Mouse (Mus musculus) urinary bladder, adult 18-20 months (tissue): Measurements from ENCODE around the gene Ccnd3.

Experiments
- DNase-seq, 2 experiments: peaks; one replicate each; pipeline ENCODE4 v3.0.0; 2022; ENCODE audit warnings: low spot score in 2 of 2, mixed read lengths in 2 of 2

Ccnd3 gene

GRCm38 (mm10) chr17:47504941-47505346 lies at the start of gene Ccnd3:
Gene Ccnd3 (plus strand): TSS chr17:47505051.
- peak; percentile 72 to 84 for DNase-seq

- no peak for DNase-seq
Observed at GRCm38 (mm10) chr17:47458310-47458709, 46.5 kb upstream of the Ccnd3 start.

- no peak for DNase-seq
Observed at GRCm38 (mm10) chr17:47458936-47459335, 45.9 kb upstream of the Ccnd3 start.

- DNase-seq, result no peak
Observed at GRCm38 (mm10) chr17:47459341-47459919, 45.4 kb upstream of the Ccnd3 start.

- DNase-seq, result no peak
Observed at GRCm38 (mm10) chr17:47461688-47462087, 43.2 kb upstream of the Ccnd3 start.

GRCm38 (mm10) chr17:47462209-47462608 lies 42.6 kb upstream of the Ccnd3 start:
- DNase-seq, result no peak

GRCm38 (mm10) chr17:47462728-47463388 lies 42.0 kb upstream of the Ccnd3 start:
- DNase-seq, result no peak

- DNase-seq, result no peak
Observed at GRCm38 (mm10) chr17:47464248-47464965, 40.4 kb upstream of the Ccnd3 start.

GRCm38 (mm10) chr17:47465016-47465415 lies 39.8 kb upstream of the Ccnd3 start:
- DNase-seq, result no peak

GRCm38 (mm10) chr17:47466284-47466683 lies 38.6 kb upstream of the Ccnd3 start:
- no peak for DNase-seq

GRCm38 (mm10) chr17:47467659-47468058 lies 37.2 kb upstream of the Ccnd3 start:
- DNase-seq, result no peak

GRCm38 (mm10) chr17:47468063-47468462 lies 36.8 kb upstream of the Ccnd3 start:
- no peak for DNase-seq

- no peak for DNase-seq
Observed at GRCm38 (mm10) chr17:47468466-47468865, 36.4 kb upstream of the Ccnd3 start.

GRCm38 (mm10) chr17:47469642-47470041 lies 35.2 kb upstream of the Ccnd3 start:
- no peak for DNase-seq

GRCm38 (mm10) chr17:47470121-47470520 lies 34.7 kb upstream of the Ccnd3 start:
- DNase-seq, result no peak

GRCm38 (mm10) chr17:47470686-47471085 lies 34.2 kb upstream of the Ccnd3 start:
- no peak for DNase-seq

- DNase-seq, result no peak
Observed at GRCm38 (mm10) chr17:47472435-47473350, 32.2 kb upstream of the Ccnd3 start.

- no peak for DNase-seq
Observed at GRCm38 (mm10) chr17:47473434-47473974, 31.3 kb upstream of the Ccnd3 start.

- no peak for DNase-seq
Observed at GRCm38 (mm10) chr17:47474250-47474649, 30.6 kb upstream of the Ccnd3 start.

GRCm38 (mm10) chr17:47475181-47475580 lies 29.7 kb upstream of the Ccnd3 start:
- DNase-seq, result no peak

GRCm38 (mm10) chr17:47475714-47476113 lies 29.1 kb upstream of the Ccnd3 start:
- DNase-seq, result no peak

GRCm38 (mm10) chr17:47479887-47480286 lies 25.0 kb upstream of the Ccnd3 start:
- DNase-seq, result no peak
